Mouse (Mus musculus) adrenal gland, adult (tissue): Measurements from ENCODE around the gene Pbld1.
"Not testable (repeated sequence)": the region's sequence is repeated elsewhere in the genome, so short reads cannot be mapped to it uniquely, and the experiment has no call there.

Source experiments
- DNase-seq, 2 experiments: peaks; one replicate each; pipeline ENCODE4 v3.0.0; 2022 to 2023; ENCODE audit warnings: low spot score in 1 of 2; ENCODE audit not compliant: inconsistent age in 2 of 2

The Pbld1 gene

GRCm38 (mm10) chr10:63039867-63040628, 19.9 kb upstream of the Pbld1 start:
- DNase-seq: peak in 1 of 2 experiments; percentile 14

GRCm38 (mm10) chr10:63043154-63043553, 16.8 kb upstream of the Pbld1 start:
- peak in 1 of 2 experiments; percentile 24 for DNase-seq

DNA sequence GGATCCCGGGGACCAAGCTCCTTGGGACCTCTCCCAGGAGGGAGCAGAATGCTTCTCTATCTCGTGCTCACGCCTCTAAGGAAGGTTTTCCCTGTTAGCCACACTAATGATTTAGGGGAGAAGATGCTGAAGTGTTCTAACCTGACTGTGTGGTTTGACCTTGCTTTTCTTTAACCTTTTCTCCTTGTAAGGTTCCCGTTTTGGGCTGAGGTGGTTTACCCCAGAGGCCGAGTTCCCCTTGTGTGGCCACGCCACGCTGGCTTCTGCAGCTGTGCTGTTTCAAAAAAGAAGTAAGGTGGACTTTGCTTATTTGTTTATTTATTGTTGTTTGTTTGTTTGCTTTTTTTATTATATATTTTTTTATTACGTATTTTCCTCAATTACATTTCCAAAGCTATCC, 12.2 kb upstream of the Pbld1 start:
- DNase-seq: no peak

DNA sequence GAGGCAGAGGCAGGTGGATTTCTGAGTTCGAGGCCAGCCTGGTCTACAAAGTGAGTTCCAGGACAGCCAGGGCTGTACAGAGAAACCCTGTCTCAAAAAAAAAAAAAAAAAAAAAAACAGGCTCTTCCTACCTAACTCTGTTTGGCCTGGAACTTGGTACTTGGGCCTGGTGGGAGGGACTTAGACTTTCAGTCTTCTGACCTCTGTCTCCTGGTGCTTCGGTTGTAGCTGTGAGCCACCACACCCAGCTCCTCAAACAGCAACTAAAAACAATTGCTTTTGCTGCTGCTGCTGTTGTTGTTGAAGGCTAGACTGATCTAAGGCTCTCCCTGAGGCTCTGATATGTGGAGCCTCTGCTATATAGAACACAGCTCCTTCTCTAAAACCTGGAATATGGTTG, 10.9 kb upstream of the Pbld1 start:
- no peak for DNase-seq

- DNase-seq: no peak
Observed at GRCm38 (mm10) chr10:63051267-63051666, 8.7 kb upstream of the Pbld1 start.

DNA sequence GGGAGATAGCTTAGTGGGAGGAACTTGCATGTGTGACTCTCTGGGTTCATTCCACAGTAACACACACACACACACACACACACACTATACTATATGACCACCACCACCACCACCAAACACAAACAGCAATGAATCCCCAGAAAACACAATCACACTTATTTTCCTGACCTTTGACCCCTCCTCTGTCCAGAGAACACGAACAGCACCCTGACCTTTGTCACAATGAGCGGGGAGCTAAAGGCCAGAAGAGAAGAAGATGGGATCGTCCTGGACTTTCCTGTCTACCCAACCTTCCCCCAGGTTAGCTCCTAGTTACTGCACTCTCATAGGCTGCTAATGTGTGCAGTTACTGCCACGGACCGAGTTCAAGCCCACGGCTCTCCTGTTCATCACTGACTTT, 8.0 kb upstream of the Pbld1 start:
- DNase-seq: no peak

- DNase-seq: peak in 1 of 2 experiments; percentile 36
Observed at GRCm38 (mm10) chr10:63053007-63053406, 7.0 kb upstream of the Pbld1 start.

- not testable (repeated sequence) for DNase-seq
Observed at GRCm38 (mm10) chr10:63054071-63054470, 5.9 kb upstream of the Pbld1 start.

GRCm38 (mm10) chr10:63054586-63054985, 5.4 kb upstream of the Pbld1 start:
- no peak for DNase-seq

DNA sequence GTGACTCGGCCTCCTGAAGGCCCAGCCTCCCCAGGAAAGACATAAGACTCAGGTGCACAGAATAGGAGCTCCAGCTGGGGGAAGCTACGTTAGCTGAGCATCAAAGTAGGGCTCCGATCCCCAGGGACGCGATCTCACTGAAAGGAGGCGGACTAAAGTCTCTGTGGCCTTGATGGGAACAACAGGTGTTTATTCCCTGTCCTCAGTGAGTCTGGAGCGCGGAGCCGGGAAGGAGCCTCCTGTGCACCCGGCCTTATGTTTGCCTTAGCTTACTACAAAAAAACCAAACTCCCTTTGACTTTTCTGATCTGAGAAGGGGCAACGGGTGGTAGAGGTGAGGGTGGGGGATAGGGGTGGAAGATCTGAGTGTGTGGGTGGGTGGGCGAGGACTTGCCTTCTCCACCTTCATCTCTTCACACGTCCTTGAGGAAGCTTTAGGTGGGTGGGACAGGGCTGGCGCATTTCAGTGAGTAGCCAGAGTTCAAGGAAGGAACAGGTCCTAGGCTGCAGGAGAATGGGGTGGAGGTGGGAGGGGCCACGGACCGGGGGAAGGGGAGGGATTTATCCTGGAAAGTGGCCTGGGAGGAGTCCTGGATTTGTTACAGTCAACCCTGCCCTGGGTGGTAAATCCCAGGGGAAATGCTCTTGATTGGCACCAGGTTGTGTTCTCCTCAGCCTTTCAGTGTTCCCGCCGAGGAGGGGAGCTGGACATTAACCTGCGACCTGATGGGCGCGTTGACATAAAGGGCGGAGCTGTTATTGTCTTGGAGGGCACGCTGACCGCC, 2.8 kb upstream of the Pbld1 start:
- DNase-seq: peak; percentile 38 to 73

DNA sequence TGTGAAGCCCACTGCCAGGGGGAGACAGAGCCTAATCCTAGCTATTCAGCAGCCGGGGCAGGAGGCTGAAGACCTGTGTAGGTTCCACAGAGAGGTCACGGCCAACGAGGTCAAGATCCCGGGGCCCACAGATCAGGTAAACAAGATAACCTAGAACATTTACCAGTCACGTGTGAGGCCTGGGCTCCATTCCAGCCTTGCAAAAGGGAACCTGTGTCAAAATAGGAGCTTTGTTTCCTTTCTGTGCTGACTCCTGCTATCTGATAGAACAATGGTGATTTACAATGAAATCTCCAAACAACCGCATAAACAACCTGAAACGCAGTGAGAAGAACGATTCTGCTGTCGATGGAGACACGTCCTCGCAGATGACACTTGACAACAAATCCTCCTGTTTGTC, 444 bp downstream of the Pbld1 start:
- DNase-seq: peak; percentile 42 to 81

DNA sequence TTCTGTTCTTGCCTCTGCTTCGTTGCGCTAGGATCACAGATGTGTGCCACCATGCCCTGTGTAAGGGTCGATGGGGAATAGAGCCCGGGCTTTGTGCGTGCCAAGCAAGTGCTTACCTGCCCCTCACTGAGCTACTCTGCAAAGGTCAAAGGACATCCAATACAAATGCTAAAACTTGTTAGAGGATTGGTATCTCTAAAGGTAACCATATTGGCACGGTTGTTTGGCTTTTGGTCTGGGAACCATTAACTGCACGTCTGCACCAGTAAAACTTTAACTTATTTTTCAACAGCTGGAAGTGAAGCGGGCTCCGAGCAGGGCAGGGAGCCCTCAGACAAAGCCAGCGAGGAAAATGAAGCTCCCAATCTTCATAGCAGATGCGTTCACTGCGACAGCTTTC, 1.3 kb downstream of the Pbld1 start:
- DNase-seq: no peak

GRCm38 (mm10) chr10:63062696-63063095, 2.7 kb downstream of the Pbld1 start:
- no peak for DNase-seq

DNA sequence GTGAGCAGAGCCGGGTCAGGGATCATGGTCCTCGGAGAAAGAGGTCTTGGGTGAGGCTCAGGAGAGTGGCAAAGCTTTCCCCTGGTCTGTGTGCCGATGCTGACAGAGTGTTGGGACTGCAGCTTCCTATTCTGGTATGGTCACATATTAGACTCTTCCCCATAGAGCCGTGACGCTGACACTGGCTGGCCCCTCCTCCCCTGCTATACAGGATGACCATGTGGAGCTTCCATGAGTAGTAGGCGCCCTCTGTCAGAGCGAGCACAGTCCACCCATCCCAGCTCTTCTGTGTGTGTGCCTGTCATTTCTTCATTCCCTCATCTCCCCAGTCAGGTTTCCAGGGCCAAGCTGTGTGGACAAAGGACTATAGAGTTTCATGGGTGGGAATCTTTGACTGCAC, 3.4 kb downstream of the Pbld1 start:
- no peak for DNase-seq

GRCm38 (mm10) chr10:63064516-63064915, 4.6 kb downstream of the Pbld1 start:
- no peak for DNase-seq

DNA sequence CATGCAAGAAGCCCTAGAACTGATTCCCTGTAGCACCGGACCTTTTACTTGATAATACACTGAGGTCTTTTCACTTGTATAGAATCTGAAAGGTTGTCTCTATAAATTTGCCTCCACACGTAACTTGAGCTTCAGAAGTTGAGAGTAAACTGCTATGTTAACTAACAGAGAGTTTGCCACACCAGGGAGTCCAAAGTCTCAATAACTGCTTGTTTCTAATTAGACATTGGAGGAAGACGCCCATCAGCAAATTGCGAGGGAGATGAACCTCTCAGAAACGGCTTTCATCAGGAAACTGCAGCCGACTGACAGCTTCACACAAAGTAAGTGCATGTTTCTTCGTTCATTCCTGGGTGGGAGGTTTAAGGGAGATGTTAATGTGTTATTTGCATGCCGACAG, 5.6 kb downstream of the Pbld1 start:
- DNase-seq: no peak

DNA sequence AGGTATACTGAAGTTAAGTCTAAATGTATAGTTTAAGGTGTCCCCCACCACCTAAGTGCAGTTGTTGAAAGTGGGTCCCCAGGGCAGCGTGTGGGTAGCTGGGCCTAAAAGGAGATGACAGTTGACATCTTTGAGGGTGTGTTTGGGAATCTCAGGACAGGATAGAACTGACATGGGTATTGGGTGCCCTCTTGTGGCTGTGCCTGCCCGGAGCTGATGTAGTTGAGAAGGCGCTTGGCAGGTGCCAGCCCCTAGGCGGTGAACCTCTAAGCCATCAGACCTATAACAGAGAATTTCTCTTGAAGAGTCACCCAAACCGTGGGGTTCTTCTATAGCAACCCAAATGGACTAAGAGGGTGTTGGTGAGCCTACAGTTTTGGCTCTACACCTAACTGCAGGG, 6.0 kb downstream of the Pbld1 start:
- DNase-seq: peak; percentile 82 to 92

DNA sequence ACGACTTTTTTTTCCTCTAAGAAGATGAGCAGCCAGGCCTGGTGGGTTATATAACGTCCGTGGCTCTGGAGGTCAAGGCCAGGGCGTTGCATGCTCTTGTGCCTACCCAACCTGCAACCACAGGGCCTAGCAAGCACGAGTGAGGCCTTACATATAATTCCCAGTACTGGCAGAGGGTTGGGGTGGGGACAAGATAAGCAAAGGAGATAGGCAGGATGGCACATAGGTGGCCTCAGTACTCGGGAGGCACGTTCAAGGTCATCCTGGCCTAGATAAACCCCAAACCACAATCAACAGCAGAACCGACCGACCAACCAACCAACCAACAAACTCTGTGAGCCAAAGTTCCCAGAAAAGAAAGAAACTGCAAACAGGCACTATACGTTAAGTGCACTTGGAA, 26.3 kb downstream of the Pbld1 start:
- DNase-seq: peak in 1 of 2 experiments; percentile 31

DNA sequence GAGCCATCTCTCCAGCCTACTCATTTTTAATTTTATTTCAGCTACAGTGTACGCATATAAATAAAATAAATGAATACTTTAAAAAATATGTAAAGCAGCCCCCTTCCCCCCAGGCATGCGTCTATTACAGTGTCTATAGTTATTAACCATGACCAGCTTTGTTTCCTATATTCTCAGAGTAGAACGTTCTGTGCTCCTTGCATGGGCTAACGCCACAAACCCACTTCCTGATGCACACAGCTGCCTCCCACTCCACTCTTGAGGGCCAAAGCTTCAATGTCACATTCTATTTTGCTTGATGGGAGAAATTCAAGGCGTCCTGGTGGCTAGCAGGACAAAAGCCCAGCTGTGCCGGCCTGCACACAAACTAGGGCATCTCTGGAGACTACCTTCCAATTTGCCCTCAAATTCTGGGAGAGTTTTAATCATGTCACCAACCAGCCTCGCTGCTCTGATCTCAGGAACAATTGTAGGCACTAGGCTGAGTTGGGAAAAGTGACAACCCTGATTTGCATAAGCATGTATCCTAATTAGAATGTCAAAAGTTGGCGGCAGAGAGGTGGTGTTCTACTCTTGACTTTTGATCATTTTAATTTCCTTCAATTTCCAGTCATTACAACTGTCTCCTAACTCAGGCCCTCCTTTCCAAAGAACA, 29.3 kb downstream of the Pbld1 start:
- no peak for DNase-seq

GRCm38 (mm10) chr10:63089758-63090571, 30.0 kb downstream of the Pbld1 start:
- peak in 1 of 2 experiments; percentile 40 for DNase-seq

DNA sequence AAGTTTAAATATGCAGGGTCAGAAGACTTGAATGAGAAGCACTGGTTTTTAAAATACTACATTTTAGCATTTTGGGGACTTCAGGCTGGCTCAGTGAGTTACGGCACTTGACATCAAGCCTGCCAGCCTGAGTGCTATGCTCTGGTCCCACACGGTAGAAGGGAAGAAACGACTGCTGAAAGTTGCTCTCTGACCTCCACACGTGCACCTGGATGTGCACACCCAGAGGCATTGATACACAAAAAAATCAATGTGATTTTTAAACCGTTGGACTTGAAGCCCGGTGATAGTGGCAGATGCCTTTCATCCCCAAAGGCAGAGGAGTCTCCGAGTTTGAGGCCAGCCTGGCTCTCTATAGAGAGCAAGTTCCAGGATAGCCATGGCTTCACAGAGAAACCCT, 32.0 kb downstream of the Pbld1 start:
- no peak for DNase-seq
